ENCODE assay signal across 8 mouse cellular contexts in the genomic region with DNA sequence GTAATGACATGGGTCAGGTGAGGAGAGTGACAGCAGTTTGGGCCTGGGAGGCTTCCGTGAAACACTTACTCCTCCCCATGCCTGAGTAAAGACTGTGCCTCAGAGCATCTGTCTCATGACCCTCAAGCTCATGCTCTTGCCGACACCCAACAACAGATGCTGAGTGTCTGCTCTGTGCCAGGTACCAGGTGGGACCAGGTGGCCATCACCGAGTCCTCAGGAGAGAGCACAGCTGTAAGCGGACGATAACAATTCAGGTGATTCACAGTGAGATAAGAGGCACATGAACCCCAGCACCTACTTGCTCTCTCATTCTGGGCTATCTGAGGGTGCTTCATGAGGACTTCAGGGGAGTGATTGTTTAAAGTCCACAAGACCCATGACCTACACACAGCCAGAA. TPM values are rescaled to one million over a fixed set of nuclear protein-coding genes. Genes with fewer than 3 reads are reported as not detected.
DNase-seq lines count a peak whose midpoint lies in the region; ATAC-seq and TF ChIP-seq lines count a peak whose summit lies in the region.
"Not testable (repeated sequence)": the region's sequence is repeated elsewhere in the genome, so short reads cannot be mapped to it uniquely, and the experiment has no call there.

No protein-coding gene starts in this region.

- peak; percentile 0 to 4 for ATAC-seq in hematopoietic stem cell, adult 5-6 weeks (replicated peaks in 1 of 2; ENCODE audit: insufficient read depth in 1 of 2, low FRiP score in 2 of 2, low TSS enrichment in 1 of 2, low read depth in 1 of 2, poor library complexity in 2 of 2, severe bottlenecking in 2 of 2)
- peak; percentile 69 for ATAC-seq in limb, embryonic 15.5 days (ENCODE audit: insufficient number of reproducible peaks, low FRiP score, low TSS enrichment, low read depth)
- peak; percentile 67 for ATAC-seq in midbrain, embryonic 14.5 days (ENCODE audit: low FRiP score, low TSS enrichment)

- not testable (repeated sequence) for H3K27me3 ChIP-seq in limb, embryonic 15.5 days; midbrain, embryonic 14.5 days (ENCODE audit: control insufficient read depth, insufficient read depth, low read length)

- H3K4me3 ChIP-seq in gastrocnemius, adult 2 months; limb, embryonic 15.5 days; midbrain, embryonic 14.5 days (replicated peaks; ENCODE audit: low read depth, low read length): not testable (repeated sequence)

- not testable (repeated sequence) for H3K27ac ChIP-seq in gastrocnemius, adult 2 months; limb, embryonic 15.5 days; midbrain, embryonic 14.5 days (replicated peaks; ENCODE audit: low read depth, low read length)

- TF ChIP-seq CTCF in gastrocnemius, adult 2 months (IDR thresholded peaks at IDR 0.05): not testable (repeated sequence)

- not testable (repeated sequence) for H3K4me2 ChIP-seq in limb, embryonic 15.5 days; midbrain, embryonic 14.5 days (ENCODE audit: low read length)

- not testable (repeated sequence) for H3K36me3 ChIP-seq in limb, embryonic 15.5 days; midbrain, embryonic 14.5 days (ENCODE audit: control insufficient read depth, insufficient read depth, low read length)

- H3K9me3 ChIP-seq in limb, embryonic 15.5 days: peaks cover 15% of the 10 kb centered on the region
- H3K9me3 ChIP-seq in midbrain, embryonic 14.5 days (ENCODE audit: control insufficient read depth, low read length): not testable (repeated sequence)

- H3K9ac ChIP-seq in limb, embryonic 15.5 days; midbrain, embryonic 14.5 days (replicated peaks; ENCODE audit: low read length): not testable (repeated sequence)

- peak; percentile 73 to 76 for DNase-seq in B cell, adult 2 months
- peak; percentile 61 to 72 for DNase-seq in cerebellum, postnatal 14 days
- DNase-seq in gastrocnemius, adult 2 months: peak; percentile 78
- peak; percentile 68 to 70 for DNase-seq in kidney, postnatal 36 days
- not testable (repeated sequence) for DNase-seq in midbrain, embryonic 14.5 days
- DNase-seq in spleen, adult 18-20 months: peak; percentile 75 to 83

- 85% methylated on average over 4 of the region's 5 CpGs for WGBS in limb, embryonic 15.5 days
- 93% methylated on average over 4 of the region's 5 CpGs for WGBS in midbrain, embryonic 14.5 days

- not testable (repeated sequence) for H3K4me1 ChIP-seq in limb, embryonic 15.5 days; midbrain, embryonic 14.5 days (ENCODE audit: control insufficient read depth, insufficient read depth, low read length)

- intact Hi-C loops in gastrocnemius, adult 2 months (cut with DNase I): not testable (repeated sequence)

RNA-seq across cellular contexts. Expression of a gene that starts 50.9 kb away (rescaled TPM):
- total RNA-seq in gastrocnemius, adult 2 months (2021): 10 to 100 TPM; 15.3 to 15.6 TPM
- 26.0 and 40.1 TPM in 2 replicates for total RNA-seq in hematopoietic stem cell, adult 5-6 weeks (2017)
- polyA plus RNA-seq in limb, embryonic 15.5 days (2015; fragmentation: Nextera tagmentation; extraction: Ambion mirVana): 14.4 and 15.8 TPM in 2 replicates
- polyA plus RNA-seq in midbrain, embryonic 14.5 days (2014; fragmentation: Nextera tagmentation; extraction: Ambion mirVana): 11.2 and 13.2 TPM in 2 replicates

RNA-seq across cellular contexts. Expression of a gene that starts 59.8 kb away (rescaled TPM):
- 10 to 100 TPM; 29.9 to 34.5 TPM for total RNA-seq in gastrocnemius, adult 2 months (2021)
- 43.4 and 54.7 TPM in 2 replicates for total RNA-seq in hematopoietic stem cell, adult 5-6 weeks (2017)
- 38.5 and 45.8 TPM in 2 replicates for polyA plus RNA-seq in limb, embryonic 15.5 days (2015; fragmentation: Nextera tagmentation; extraction: Ambion mirVana)
- polyA plus RNA-seq in midbrain, embryonic 14.5 days (2014; fragmentation: Nextera tagmentation; extraction: Ambion mirVana): 44.6 and 55.3 TPM in 2 replicates

Comparison
In these comparisons a context has a peak if more than half of its experiments do, and no peak if none do; other contexts are left out.
1. ATAC-seq: peak in every context shown above with its lines; median percentile 69 in limb, embryonic 15.5 days; 67 in midbrain, embryonic 14.5 days; 2 in hematopoietic stem cell, adult 5-6 weeks.